Mouse (Mus musculus) embryonic facial prominence, embryonic 12.5 days (tissue): Measurements from ENCODE around the gene Gga1. TPM values are rescaled to one million over a fixed set of nuclear protein-coding genes. Genes with fewer than 3 reads are reported as not detected.
"Not testable (repeated sequence)": the region's sequence is repeated elsewhere in the genome, so short reads cannot be mapped to it uniquely, and the experiment has no call there.

Experiments
- ATAC-seq: fragments of 200-750 bp; cut with Nextera tagmentation; 2 replicates; pipeline ENCODE4 v1.8.0; 2017; ENCODE audit not compliant: insufficient number of reproducible peaks, insufficient read depth, low FRiP score, low TSS enrichment
- H3K27ac ChIP-seq: fragments of 300-500 bp; sonication (generic); 2 replicates; pipeline ENCODE4 v1.5.1; 2016; ENCODE audit warnings: mild to moderate bottlenecking
- H3K27me3 ChIP-seq: fragments of 300-500 bp; sonication (generic); 2 replicates; pipeline ENCODE4 v1.6.1; 2016; ENCODE audit warnings: mild to moderate bottlenecking, moderate library complexity
- H3K36me3 ChIP-seq: fragments of 300-500 bp; sonication (generic); 2 replicates; pipeline ENCODE4 v1.6.1; 2016; ENCODE audit warnings: mild to moderate bottlenecking
- H3K4me1 ChIP-seq: fragments of 300-500 bp; sonication (generic); 2 replicates; pipeline ENCODE4 v1.6.1; 2016
- H3K4me2 ChIP-seq: fragments of 300-500 bp; sonication (generic); replicated peaks from 2 replicates; pipeline ENCODE4 v1.6.1; 2016; ENCODE audit warnings: mild to moderate bottlenecking, moderate library complexity
- H3K4me3 ChIP-seq: fragments of 300-500 bp; sonication (generic); 2 replicates; pipeline ENCODE4 v1.5.1; 2016; ENCODE audit warnings: mild to moderate bottlenecking
- H3K9ac ChIP-seq: fragments of 300-500 bp; sonication (generic); 2 replicates; pipeline ENCODE4 v1.6.1; 2016; ENCODE audit warnings: mild to moderate bottlenecking, moderate library complexity
- H3K9me3 ChIP-seq: fragments of 300-500 bp; sonication (generic); 2 replicates; pipeline ENCODE4 v1.6.1; 2016; ENCODE audit warnings: mild to moderate bottlenecking, moderate library complexity
- WGBS: fragments of 180-500 bp; shearing (Covaris S2); methylation state at CpG from one replicate; pipeline ENCODE4 v1.1.7; 2016; 5-methylcytosine and 5-hydroxymethylcytosine counted together
- polyA plus RNA-seq: library from polyadenylated mRNA; unstranded; fragments of >200 nt; fragmentation: Nextera tagmentation; extraction: Ambion mirVana; gene quantifications from 2 replicates; pipeline ENCODE4 v1.2.1, GENCODE M21; 2016

Gga1 gene
- polyA plus RNA-seq, 1 experiment from 2014 or later: 50.0 TPM

DNA sequence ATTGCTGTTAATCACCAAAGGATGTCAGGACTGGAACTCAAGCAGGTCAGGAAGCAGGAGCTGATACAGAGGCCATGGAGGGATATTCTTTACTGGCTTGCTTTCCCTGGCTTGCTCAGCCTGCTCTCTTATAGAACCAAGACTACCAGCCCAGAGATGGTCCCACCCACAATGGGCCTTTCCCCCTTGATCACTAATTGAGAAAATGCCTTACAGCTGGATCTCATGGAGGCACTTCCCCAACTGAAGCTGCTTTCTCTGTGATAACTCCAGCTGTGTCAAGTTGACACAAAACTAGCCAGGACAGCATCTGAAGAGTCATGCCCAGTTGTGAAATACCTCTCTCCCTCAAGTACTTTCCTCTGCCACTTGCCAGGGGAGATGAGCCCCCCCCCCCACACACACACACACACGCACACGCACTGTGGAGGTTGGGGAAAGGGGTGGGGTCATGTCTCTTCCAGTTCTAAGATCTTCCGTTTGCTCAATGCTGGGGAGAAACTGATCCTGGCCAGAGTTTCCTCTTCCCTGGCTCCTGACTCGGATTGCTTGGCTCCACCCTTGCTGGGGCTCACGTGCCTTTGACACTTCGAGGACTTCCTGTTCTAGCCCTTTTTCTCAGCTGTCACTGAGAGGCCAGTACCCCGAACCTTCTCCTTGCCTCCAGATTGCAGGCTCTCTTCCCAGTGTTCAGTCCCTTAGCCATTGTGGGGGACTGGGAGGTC lies 2.0 kb downstream of the Gga1 start:
- peak overlapping the region; percentile 99 for H3K27ac ChIP-seq
- H3K4me3 ChIP-seq, ATAC-seq, H3K27me3 ChIP-seq, H3K9me3 ChIP-seq, H3K9ac ChIP-seq: not testable (repeated sequence)
- peaks cover 31% of the 10 kb centered on the region for H3K4me1 ChIP-seq
- H3K36me3 ChIP-seq: peaks cover 27% of the 10 kb centered on the region
- 35% methylated on average over 7 of the region's 7 CpGs for WGBS
- peak overlapping the region; percentile 86 for H3K4me2 ChIP-seq

GRCm38 (mm10) chr15:78880432-78880831 lies 3.4 kb downstream of the Gga1 start:
- 93% methylated on average over 8 of the region's 8 CpGs for WGBS
- peaks cover 39% of the 10 kb centered on the region for H3K36me3 ChIP-seq

DNA sequence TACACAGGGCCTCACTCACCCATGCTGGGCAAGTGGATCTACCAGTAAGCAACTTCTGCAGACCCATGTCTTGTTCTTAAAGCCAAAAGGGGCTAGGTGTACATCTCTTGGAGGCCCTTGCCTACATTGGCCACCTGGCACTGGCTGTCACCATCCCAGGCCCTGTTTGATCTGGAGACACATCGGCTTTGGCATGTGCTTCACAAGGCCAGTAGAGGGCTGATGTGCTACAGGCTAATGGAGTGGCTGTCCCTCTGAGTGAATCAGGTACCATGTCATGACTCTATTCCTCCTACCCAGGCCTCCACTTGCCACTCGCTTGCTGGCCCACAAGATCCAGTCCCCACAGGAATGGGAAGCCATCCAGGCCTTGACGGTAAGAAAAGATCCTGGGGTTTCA lies 4.8 kb downstream of the Gga1 start:
- Histone ChIP-seq H3K27ac (no peak overlapping the region), H3K9me3 (no peaks in the 10 kb centered on the region), H3K4me2 (no peak overlapping the region), H3K27me3 (no peaks in the 10 kb centered on the region), H3K36me3 (peaks cover 53% of the 10 kb centered on the region), H3K9ac (no peak overlapping the region), H3K4me1 (peaks cover 16% of the 10 kb centered on the region), H3K4me3 (no peak overlapping the region)
- no peak for ATAC-seq
- WGBS: 96% methylated on average over 3 of the region's 3 CpGs

More at GRCm38 (mm10) chr15:78880432-78880831, 3.4 kb downstream of the Gga1 start:
- Histone ChIP-seq H3K9ac (no peak overlapping the region), H3K27me3 (no peaks in the 10 kb centered on the region), H3K27ac (no peak overlapping the region), H3K9me3 (no peaks in the 10 kb centered on the region), H3K4me2 (no peak overlapping the region), H3K4me3 (no peak overlapping the region), H3K4me1 (peaks cover 28% of the 10 kb centered on the region)
- ATAC-seq: no peak

GRCm38 (mm10) chr15:78889401-78889853 lies 12.4 kb downstream of the Gga1 start:
- peaks cover 91% of the 10 kb centered on the region for H3K36me3 ChIP-seq
- WGBS: 38% methylated on average over 13 of the region's 13 CpGs
- H3K4me3 ChIP-seq: no peak overlapping the region

GRCm38 (mm10) chr15:78892440-78892839 lies 15.4 kb downstream of the Gga1 start:
- H3K27ac ChIP-seq: no peak overlapping the region
- no peak for ATAC-seq
- H3K27me3 ChIP-seq: no peaks in the 10 kb centered on the region
- peaks cover 69% of the 10 kb centered on the region for H3K36me3 ChIP-seq
- peaks cover 26% of the 10 kb centered on the region; the same call in 1 of the 2 replicates for H3K4me1 ChIP-seq
- H3K9ac ChIP-seq: peak overlapping the region; percentile 4; the same call in 1 of the 2 replicates
- no peak overlapping the region for H3K4me2 ChIP-seq
- 56% methylated on average over 7 of the region's 7 CpGs for WGBS
- no peaks in the 10 kb centered on the region for H3K9me3 ChIP-seq
- H3K4me3 ChIP-seq: no peak overlapping the region

More at GRCm38 (mm10) chr15:78889401-78889853, 12.4 kb downstream of the Gga1 start:
- Histone ChIP-seq H3K4me2 (no peak overlapping the region), H3K4me1 (peaks cover 21% of the 10 kb centered on the region; the same call in 1 of the 2 replicates), H3K9ac (no peak overlapping the region; the same call in 1 of the 2 replicates), H3K27me3 (no peaks in the 10 kb centered on the region), H3K9me3 (no peaks in the 10 kb centered on the region), H3K27ac (no peak overlapping the region)
- no peak for ATAC-seq

DNA sequence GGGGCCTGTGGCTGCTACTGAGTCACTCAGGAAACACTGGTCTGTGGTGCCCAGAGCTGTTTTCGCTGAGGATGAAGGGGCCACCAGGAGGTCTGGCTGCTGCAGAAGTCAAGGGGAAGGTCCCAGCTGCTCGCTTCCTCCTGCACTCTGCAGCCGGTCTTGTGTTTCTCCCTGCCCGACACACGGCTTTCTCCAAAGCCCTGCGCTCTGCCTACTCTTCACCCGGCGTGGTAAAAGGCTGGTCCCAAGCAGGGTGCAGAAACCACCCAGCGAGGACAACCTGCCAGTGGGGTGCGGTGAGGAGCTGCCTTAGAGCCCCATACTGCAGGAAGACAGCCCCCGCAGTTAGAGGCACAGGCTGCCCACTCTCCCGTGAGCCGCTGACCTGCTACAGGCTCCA lies 17.7 kb downstream of the Gga1 start:
- Histone ChIP-seq H3K27me3 (no peaks in the 10 kb centered on the region), H3K4me1 (peaks cover 29% of the 10 kb centered on the region), H3K36me3 (peaks cover 46% of the 10 kb centered on the region), H3K27ac (peak overlapping the region; percentile 19; the same call in 1 of the 2 replicates), H3K9me3 (no peaks in the 10 kb centered on the region), H3K9ac (0 out of 2 replicates have a peak overlapping the region, but pooled peaks have one; percentile 8), H3K4me3 (no peak overlapping the region), H3K4me2 (no peak overlapping the region)
- WGBS: 81% methylated on average over 13 of the region's 13 CpGs
- no peak for ATAC-seq

DNA sequence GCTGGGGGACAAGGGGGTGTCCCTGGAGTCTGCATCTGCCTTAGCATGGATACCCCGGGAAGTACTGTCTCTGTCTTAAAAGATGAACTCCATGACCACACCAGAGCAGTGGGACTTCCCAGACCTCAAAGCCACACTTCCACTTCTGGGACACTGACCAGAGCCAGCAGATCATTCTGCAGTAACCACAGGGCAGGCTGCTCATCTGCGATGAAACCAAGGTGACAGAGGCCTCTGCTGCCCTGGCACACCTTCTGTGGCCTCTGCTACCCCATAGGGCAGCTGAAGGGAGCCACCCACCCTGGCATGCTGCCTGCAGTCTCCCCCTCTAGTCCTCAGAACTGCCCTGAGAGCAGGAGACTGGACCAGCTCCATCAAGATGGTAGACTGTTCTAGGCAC lies 18.8 kb downstream of the Gga1 start:
- Histone ChIP-seq H3K4me2 (no peak overlapping the region), H3K4me1 (peaks cover 35% of the 10 kb centered on the region), H3K9me3 (no peaks in the 10 kb centered on the region), H3K4me3 (no peak overlapping the region), H3K27ac (no peak overlapping the region), H3K36me3 (peaks cover 38% of the 10 kb centered on the region), H3K27me3 (no peaks in the 10 kb centered on the region), H3K9ac (no peak overlapping the region)
- no peak for ATAC-seq
- 93% methylated on average over 2 of the region's 2 CpGs for WGBS

DNA sequence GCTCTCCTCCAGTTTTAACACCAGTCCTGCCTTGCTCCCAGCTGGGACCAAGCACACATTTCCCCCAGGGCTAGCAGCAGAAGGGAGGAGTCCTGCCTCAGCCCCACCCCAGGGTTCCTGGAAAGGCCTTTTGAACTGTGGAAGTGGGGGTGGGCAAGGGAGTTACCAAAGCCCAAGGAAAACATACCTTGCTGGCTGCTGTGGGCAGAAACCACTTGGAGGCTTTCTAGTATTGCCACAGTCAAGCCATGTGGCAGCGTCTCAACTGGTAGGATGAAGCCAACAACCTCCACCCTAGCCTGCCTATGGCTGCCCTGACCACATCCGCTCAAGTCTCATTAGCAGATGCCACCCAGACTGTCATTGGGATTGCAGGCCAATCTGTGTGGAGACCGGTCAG lies 19.2 kb downstream of the Gga1 start:
- H3K27me3 ChIP-seq: no peaks in the 10 kb centered on the region
- H3K9ac ChIP-seq: no peak overlapping the region
- H3K9me3 ChIP-seq: no peaks in the 10 kb centered on the region
- H3K36me3 ChIP-seq: peaks cover 33% of the 10 kb centered on the region
- 82% methylated on average over 3 of the region's 3 CpGs for WGBS
- H3K27ac ChIP-seq: no peak overlapping the region
- peaks cover 39% of the 10 kb centered on the region for H3K4me1 ChIP-seq
- no peak overlapping the region for H3K4me2 ChIP-seq
- H3K4me3 ChIP-seq: no peak overlapping the region
- ATAC-seq: no peak

DNA sequence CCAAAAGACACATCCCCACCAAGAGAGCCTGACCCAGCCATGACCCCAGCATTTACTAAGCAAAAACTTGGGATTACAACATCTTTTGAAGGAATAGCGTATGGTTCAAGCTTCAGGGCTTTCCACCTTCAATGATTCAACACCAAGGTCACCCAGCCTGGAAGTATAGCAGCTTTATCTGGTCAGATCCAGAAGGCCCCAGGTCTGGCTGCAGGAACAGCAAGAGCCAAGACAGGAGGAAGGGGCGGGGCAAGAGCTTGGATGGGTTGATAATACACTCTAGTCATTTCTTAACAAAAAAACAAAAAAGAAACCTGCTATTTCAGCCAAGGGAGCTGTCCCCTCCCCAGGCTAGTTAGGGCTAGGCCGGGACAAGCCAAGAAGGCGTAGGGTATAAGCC lies 20.5 kb downstream of the Gga1 start:
- 89% methylated on average over 4 of the region's 4 CpGs for WGBS
- peaks cover 22% of the 10 kb centered on the region for H3K36me3 ChIP-seq
- H3K27me3 ChIP-seq: no peaks in the 10 kb centered on the region
- ATAC-seq: no peak
- no peaks in the 10 kb centered on the region for H3K9me3 ChIP-seq
- H3K4me3 ChIP-seq: no peak overlapping the region
- no peak overlapping the region for H3K4me2 ChIP-seq
- H3K27ac ChIP-seq: no peak overlapping the region
- H3K4me1 ChIP-seq: peaks cover 39% of the 10 kb centered on the region
- H3K9ac ChIP-seq: no peak overlapping the region

DNA sequence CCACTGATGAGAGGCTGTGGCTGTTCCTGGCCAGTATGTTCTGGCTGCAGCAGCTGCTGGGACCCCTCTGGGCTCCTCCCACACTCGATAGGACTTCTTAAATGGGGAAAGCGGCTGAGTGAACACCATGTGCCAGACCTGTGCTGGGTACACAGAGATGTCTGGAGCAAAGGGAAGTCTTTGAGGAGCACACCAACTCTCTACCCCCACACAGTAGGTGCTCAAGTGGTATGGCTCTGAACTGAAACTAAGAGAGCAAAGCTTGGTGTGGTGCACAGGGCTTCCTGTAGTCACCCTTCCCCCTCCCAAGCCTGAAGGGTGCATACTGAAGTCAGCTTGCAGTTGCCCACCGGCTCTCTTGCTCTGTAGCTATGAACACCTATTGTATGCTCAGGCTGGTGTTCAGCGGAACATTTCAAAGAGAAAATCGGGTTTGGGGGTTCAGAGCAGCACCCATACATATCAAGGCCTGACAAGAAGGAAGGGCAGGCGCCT lies 21.6 kb downstream of the Gga1 start:
- Histone ChIP-seq H3K27me3 (no peaks in the 10 kb centered on the region), H3K27ac (peak overlapping the region; percentile 20; the same call in 1 of the 2 replicates), H3K4me1 (peaks cover 39% of the 10 kb centered on the region), H3K4me2 (peak overlapping the region; percentile 81), H3K9me3 (no peaks in the 10 kb centered on the region), H3K4me3 (peak overlapping the region; percentile 75; the same call in 1 of the 2 replicates), H3K36me3 (peaks cover 19% of the 10 kb centered on the region), H3K9ac (no peak overlapping the region; the same call in 1 of the 2 replicates)
- WGBS: 51% methylated on average over 6 of the region's 6 CpGs
- no peak for ATAC-seq

DNA sequence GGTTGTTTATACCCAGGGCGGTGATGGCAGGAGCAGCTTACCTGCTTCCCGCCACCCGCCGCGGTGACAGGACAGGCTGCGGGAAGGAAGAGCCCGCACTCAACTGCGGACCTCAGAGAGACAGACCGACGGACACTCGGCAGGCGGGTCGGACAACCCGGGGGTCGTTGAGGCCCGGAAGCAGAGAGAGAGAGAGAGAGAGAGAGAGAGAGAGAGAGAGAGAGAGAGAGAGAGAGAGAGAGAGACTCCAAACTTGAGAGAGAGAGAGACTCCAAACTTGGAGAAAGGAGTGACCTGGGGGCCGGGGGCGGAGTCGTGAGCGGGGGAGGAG lies 22.4 kb downstream of the Gga1 start, which contains the start of gene Gm49510:
TSS of gene Gm49510 (plus strand) at position 259 of the 331 bp plus-strand sequence.
- H3K4me2 ChIP-seq: peak within 1 kb of the TSS; percentile 81
- H3K9ac ChIP-seq: peak within 1 kb of the TSS; percentile 80
- H3K27ac ChIP-seq: peak within 1 kb of the TSS; percentile 78
- H3K4me1 ChIP-seq: peaks cover 33% of the 10 kb centered on the region
- H3K36me3 ChIP-seq: peaks cover 24% of the 10 kb centered on the region
- H3K9me3 ChIP-seq: no peaks in the 10 kb centered on the region
- ATAC-seq: no peak
- WGBS: 3% methylated on average over 20 of the region's 20 CpGs
- no peaks in the 10 kb centered on the region for H3K27me3 ChIP-seq
- peak within 1 kb of the TSS; percentile 75 for H3K4me3 ChIP-seq
